Mouse (Mus musculus) kidney, adult 18-20 months (tissue): ENCODE measurements at regions not wholly inside any gene's neighbourhood (a gene's known extent, or its start where the extent isn't known, plus 50 kb on each side); places are given as distances from the start of the nearest gene placed in this dataset.

Experiments
- DNase-seq: peaks from one replicate; pipeline ENCODE4 v3.0.0; 2021

GRCm38 (mm10) chr4:39926021-39926591 lies 216.8 kb upstream of the Aco1 start:
- DNase-seq, result no peak

GRCm38 (mm10) chr4:39926594-39926993 lies 216.3 kb upstream of the Aco1 start:
- DNase-seq, result no peak

GRCm38 (mm10) chr4:39928491-39928890 lies 214.4 kb upstream of the Aco1 start:
- DNase-seq, result no peak

- no peak for DNase-seq
Observed at GRCm38 (mm10) chr4:39934025-39934708, 208.7 kb upstream of the Aco1 start.

GRCm38 (mm10) chr4:39958687-39959086 lies 184.2 kb upstream of the Aco1 start:
- DNase-seq, result no peak

- no peak for DNase-seq
Observed at GRCm38 (mm10) chr4:39967938-39968337, 174.9 kb upstream of the Aco1 start.

GRCm38 (mm10) chr4:39991358-39991757 lies 151.5 kb upstream of the Aco1 start:
- no peak for DNase-seq

- DNase-seq, result no peak
Observed at GRCm38 (mm10) chr4:39991851-39992250, 151.0 kb upstream of the Aco1 start.

GRCm38 (mm10) chr4:39998771-39999422 lies 144.0 kb upstream of the Aco1 start:
- DNase-seq, result no peak

GRCm38 (mm10) chr4:40014666-40015065 lies 128.2 kb upstream of the Aco1 start:
- DNase-seq, result peak; percentile 61

GRCm38 (mm10) chr4:40016856-40017255 lies 126.0 kb upstream of the Aco1 start:
- DNase-seq, result no peak

- no peak for DNase-seq
Observed at GRCm38 (mm10) chr4:40018208-40018607, 124.7 kb upstream of the Aco1 start.

GRCm38 (mm10) chr4:40031361-40031760 lies 111.5 kb upstream of the Aco1 start:
- DNase-seq, result no peak

- DNase-seq, result no peak
Observed at GRCm38 (mm10) chr4:40047846-40048245, 95.0 kb upstream of the Aco1 start.

- no peak for DNase-seq
Observed at GRCm38 (mm10) chr4:40049086-40049485, 93.8 kb upstream of the Aco1 start.

- no peak for DNase-seq
Observed at GRCm38 (mm10) chr4:40051848-40052247, 91.0 kb upstream of the Aco1 start.

GRCm38 (mm10) chr4:40053391-40053790 lies 89.5 kb upstream of the Aco1 start:
- DNase-seq, result no peak

GRCm38 (mm10) chr4:40063751-40064456 lies 79.0 kb upstream of the Aco1 start:
- DNase-seq, result no peak

- no peak for DNase-seq
Observed at GRCm38 (mm10) chr4:40064457-40064836, 78.4 kb upstream of the Aco1 start.

GRCm38 (mm10) chr4:40070959-40071634 lies 71.8 kb upstream of the Aco1 start:
- no peak for DNase-seq

GRCm38 (mm10) chr4:40081035-40081434 lies 61.8 kb upstream of the Aco1 start:
- no peak for DNase-seq

GRCm38 (mm10) chr4:40090295-40090694 lies 52.6 kb upstream of the Aco1 start:
- DNase-seq, result no peak
